Mouse (Mus musculus) MEL (cell line): ENCODE measurements around the gene Bbs7. TPM values are rescaled to one million over a fixed set of nuclear protein-coding genes. Genes with fewer than 3 reads are reported as not detected.

Experiments
- DNase-seq: peaks from one replicate; pipeline ENCODE4 v3.0.0; 2011; ENCODE audit warnings: low read depth, low spot score
- H3K27ac ChIP-seq: 2 replicates; pipeline ENCODE4 v1.5.1; 2012; ENCODE audit warnings: low read depth, mild to moderate bottlenecking, control low read depth, low read length, moderate library complexity; ENCODE audit not compliant: control insufficient read depth
- H3K27me3 ChIP-seq, 2 experiments: fragments of 150-350 bp in 1 of 2; sonication (generic) in 1 of 2; 2 replicates each; pipeline ENCODE4 v1.6.1; 2012; ENCODE audit warnings: low read length in 2 of 2, mild to moderate bottlenecking in 2 of 2, improper control_type of control experiment in 1 of 2, moderate library complexity in 1 of 2; ENCODE audit not compliant: insufficient read depth in 2 of 2, control insufficient read depth in 1 of 2
- H3K36me3 ChIP-seq, 2 experiments: 2 replicates each; pipeline ENCODE4 v1.6.1; 2012 to 2014; ENCODE audit warnings: low read length in 2 of 2, improper control_type of control experiment in 1 of 2, inconsistent platforms in 1 of 2, mild to moderate bottlenecking in 1 of 2; ENCODE audit not compliant: insufficient read depth in 2 of 2, control insufficient read depth in 1 of 2
- H3K4me1 ChIP-seq, 2 experiments: fragments of 150-350 bp in 1 of 2; sonication (generic) in 1 of 2; 2 replicates each; pipeline ENCODE4 v1.6.1; 2012; ENCODE audit warnings: low read length in 2 of 2, improper control_type of control experiment in 1 of 2, mild to moderate bottlenecking in 1 of 2; ENCODE audit not compliant: insufficient read depth in 2 of 2, control insufficient read depth in 1 of 2
- H3K4me3 ChIP-seq, 2 experiments: fragments of 150-350 bp in 1 of 2; sonication (generic) in 1 of 2; 2 replicates each; pipeline ENCODE4 v1.5.1; 2012; ENCODE audit warnings: low read depth in 2 of 2, low read length in 2 of 2, mild to moderate bottlenecking in 2 of 2, moderate library complexity in 2 of 2, control low read depth in 1 of 2, improper control_type of control experiment in 1 of 2; ENCODE audit not compliant: control insufficient read depth in 1 of 2, insufficient read depth in 1 of 2
- H3K79me2 ChIP-seq: 2 replicates; pipeline ENCODE4 v1.6.1; 2012; ENCODE audit warnings: mild to moderate bottlenecking, low read length, moderate library complexity; ENCODE audit not compliant: control insufficient read depth, poor library complexity, insufficient read depth
- H3K9ac ChIP-seq: 2 replicates; pipeline ENCODE4 v1.6.1; 2012; ENCODE audit warnings: low read depth, mild to moderate bottlenecking, control low read depth, low read length, moderate library complexity; ENCODE audit not compliant: control insufficient read depth, poor library complexity, severe bottlenecking
- H3K9me3 ChIP-seq: fragments of 150-350 bp; sonication (generic); replicated peaks from 2 replicates; pipeline ENCODE4 v1.6.1; 2012; ENCODE audit warnings: mild to moderate bottlenecking, low read length, improper control_type of control experiment, moderate library complexity; ENCODE audit not compliant: insufficient read depth
- BHLHE40 ChIP-seq: IDR thresholded peaks from 2 replicates; pipeline ENCODE4 v1.6.1; 2012; ENCODE audit warnings: low read depth, mild to moderate bottlenecking, inconsistent platforms, low read length, improper control_type of control experiment, borderline replicate concordance
- CHD1 ChIP-seq: IDR thresholded peaks from 2 replicates; pipeline ENCODE4 v1.6.1; 2012; ENCODE audit warnings: low read depth, mild to moderate bottlenecking, inconsistent platforms, low read length, improper control_type of control experiment
- CHD2 ChIP-seq: IDR thresholded peaks from 2 replicates; pipeline ENCODE4 v1.6.1; 2011; ENCODE audit warnings: low read length, improper control_type of control experiment
- CTCF ChIP-seq, 3 experiments: IDR thresholded peaks in 2 of 3; conservative IDR thresholded peaks in 1 of 3; 2 replicates each; pipeline ENCODE4 v1.5.1; 2011 to 2012; ENCODE audit warnings: low read length in 3 of 3, low read depth in 2 of 3, mild to moderate bottlenecking in 2 of 3, improper control_type of control experiment in 1 of 3, inconsistent platforms in 1 of 3, mixed read lengths in 1 of 3, moderate library complexity in 1 of 3; ENCODE audit not compliant: control insufficient read depth in 1 of 3, insufficient read depth in 1 of 3, poor library complexity in 1 of 3, severe bottlenecking in 1 of 3
- E2F4 ChIP-seq: IDR thresholded peaks from 2 replicates; pipeline ENCODE4 v1.6.1; 2011; ENCODE audit warnings: low read depth, low read length, improper control_type of control experiment, borderline replicate concordance
- ELF1 ChIP-seq: IDR thresholded peaks from 2 replicates; pipeline ENCODE4 v1.6.1; 2014; ENCODE audit warnings: low read depth, mild to moderate bottlenecking, inconsistent platforms, low read length, improper control_type of control experiment, moderate library complexity
- EP300 ChIP-seq, 2 experiments: IDR thresholded peaks; 2 replicates each; pipeline ENCODE4 v1.6.1; 2011; ENCODE audit warnings: improper control_type of control experiment in 2 of 2, low read length in 2 of 2, low read depth in 1 of 2, mild to moderate bottlenecking in 1 of 2
- ETS1 ChIP-seq: IDR thresholded peaks from 2 replicates; pipeline ENCODE4 v1.6.1; 2012; ENCODE audit warnings: low read depth, mild to moderate bottlenecking, inconsistent platforms, low read length, improper control_type of control experiment, moderate library complexity
- HCFC1 ChIP-seq: IDR thresholded peaks from 2 replicates; pipeline ENCODE4 v1.6.1; 2012; ENCODE audit warnings: low read depth, mild to moderate bottlenecking, inconsistent platforms, low read length, improper control_type of control experiment, moderate library complexity
- JUND ChIP-seq: IDR thresholded peaks from 2 replicates; pipeline ENCODE4 v1.6.1; 2011; ENCODE audit warnings: low read depth, mild to moderate bottlenecking, improper control_type of control experiment, low read length
- KAT2A ChIP-seq: conservative IDR thresholded peaks from 2 replicates; pipeline ENCODE4 v1.6.1; 2012; ENCODE audit warnings: low read depth, low read length, improper control_type of control experiment, inconsistent platforms
- MAFK ChIP-seq: IDR thresholded peaks from 2 replicates; pipeline ENCODE4 v1.6.1; 2011; ENCODE audit warnings: low read depth, mild to moderate bottlenecking, low read length, improper control_type of control experiment, borderline replicate concordance
- MEF2A ChIP-seq: IDR thresholded peaks from 2 replicates; pipeline ENCODE4 v1.6.1; 2014; ENCODE audit warnings: low read depth, mild to moderate bottlenecking, inconsistent platforms, low read length, improper control_type of control experiment; ENCODE audit not compliant: poor library complexity, insufficient replicate concordance, severe bottlenecking; ENCODE audit errors: extremely low read depth
- MYB ChIP-seq: IDR thresholded peaks from 2 replicates; pipeline ENCODE4 v1.6.1; 2011; ENCODE audit warnings: mild to moderate bottlenecking, low read depth, low read length, improper control_type of control experiment
- MYC ChIP-seq: IDR thresholded peaks from 2 replicates; pipeline ENCODE4 v1.6.1; 2011; ENCODE audit warnings: low read depth, mild to moderate bottlenecking, low read length, improper control_type of control experiment, moderate library complexity
- NELFE ChIP-seq: IDR thresholded peaks from 2 replicates; pipeline ENCODE4 v1.6.1; 2011; ENCODE audit warnings: low read depth, low read length, improper control_type of control experiment
- NRF1 ChIP-seq: IDR thresholded peaks from 2 replicates; pipeline ENCODE4 v1.6.1; 2014; ENCODE audit warnings: low read depth, mild to moderate bottlenecking, inconsistent platforms, low read length, improper control_type of control experiment, moderate library complexity; ENCODE audit not compliant: poor library complexity, insufficient read depth, severe bottlenecking
- POLR2A ChIP-seq, 2 experiments: IDR thresholded peaks; 2 replicates each; pipeline ENCODE4 v1.6.1; 2011 to 2012; ENCODE audit warnings: low read length in 2 of 2, mild to moderate bottlenecking in 2 of 2, control low read depth in 1 of 2, improper control_type of control experiment in 1 of 2, low read depth in 1 of 2, moderate library complexity in 1 of 2; ENCODE audit not compliant: control insufficient read depth in 1 of 2, insufficient read depth in 1 of 2, poor library complexity in 1 of 2
- POLR2AphosphoS2 ChIP-seq: IDR thresholded peaks from 2 replicates; pipeline ENCODE4 v1.6.1; 2011; ENCODE audit warnings: low read length, improper control_type of control experiment
- POLR2AphosphoS5 ChIP-seq: IDR thresholded peaks from 2 replicates; pipeline ENCODE4 v1.6.1; 2012; ENCODE audit warnings: low read depth, borderline replicate concordance, mild to moderate bottlenecking, inconsistent platforms, low read length, moderate library complexity, mixed read lengths
- RAD21 ChIP-seq: IDR thresholded peaks from 2 replicates; pipeline ENCODE4 v1.6.1; 2011; ENCODE audit warnings: mild to moderate bottlenecking, low read depth, low read length, improper control_type of control experiment
- SIN3A ChIP-seq: IDR thresholded peaks from 2 replicates; pipeline ENCODE4 v1.6.1; 2012; ENCODE audit warnings: low read length, improper control_type of control experiment, inconsistent platforms
- TAL1 ChIP-seq: IDR thresholded peaks from 2 replicates; pipeline ENCODE4 v1.6.1; 2012; ENCODE audit warnings: mild to moderate bottlenecking, inconsistent platforms, low read length, moderate library complexity, mixed read lengths
- TBP ChIP-seq: IDR thresholded peaks from 2 replicates; pipeline ENCODE4 v1.8.0; 2011; ENCODE audit warnings: low read depth, low read length, improper control_type of control experiment
- UBTF ChIP-seq: IDR thresholded peaks from 2 replicates; pipeline ENCODE4 v1.6.1; 2012; ENCODE audit warnings: low read depth, mild to moderate bottlenecking, inconsistent platforms, low read length, improper control_type of control experiment, moderate library complexity, borderline replicate concordance; ENCODE audit not compliant: insufficient read depth
- USF1 ChIP-seq: IDR thresholded peaks from 2 replicates; pipeline ENCODE4 v1.6.1; 2014; ENCODE audit warnings: low read depth, mild to moderate bottlenecking, inconsistent platforms, low read length, improper control_type of control experiment, moderate library complexity
- USF2 ChIP-seq, 2 experiments: IDR thresholded peaks; 2 replicates each; pipeline ENCODE4 v1.6.1; 2011 to 2012; ENCODE audit warnings: improper control_type of control experiment in 2 of 2, low read length in 2 of 2, borderline replicate concordance in 1 of 2, inconsistent platforms in 1 of 2, low read depth in 1 of 2, mild to moderate bottlenecking in 1 of 2; ENCODE audit not compliant: insufficient read depth in 1 of 2
- ZC3H11A ChIP-seq: IDR thresholded peaks from 2 replicates; pipeline ENCODE4 v1.6.1; 2012; ENCODE audit warnings: low read depth, mild to moderate bottlenecking, inconsistent platforms, low read length, improper control_type of control experiment
- ZMIZ1 ChIP-seq: IDR thresholded peaks from 2 replicates; pipeline ENCODE4 v1.6.1; 2012; ENCODE audit warnings: low read depth, mild to moderate bottlenecking, inconsistent platforms, low read length, improper control_type of control experiment, moderate library complexity
- ZNF384 ChIP-seq: IDR thresholded peaks from 2 replicates; pipeline ENCODE4 v1.6.1; 2012; ENCODE audit warnings: low read depth, mild to moderate bottlenecking, inconsistent platforms, low read length, improper control_type of control experiment
- polyA plus RNA-seq, 2 experiments: library from polyadenylated mRNA; stranded (reverse) in 1 of 2; unstranded in 1 of 2; fragments of >175 nt in 1 of 2; fragments of >200 nt in 1 of 2; gene quantifications; 2 replicates each; pipeline versions ENCODE4 v1.2.1 to v1.2.4; 2012; ENCODE audit warnings: low replicate concordance in 2 of 2, low read depth in 1 of 2; ENCODE audit not compliant: insufficient read length in 2 of 2, insufficient read depth in 1 of 2, missing spikeins in 1 of 2
- total RNA-seq: library from RNA; depleted of rRNA; stranded (reverse); fragments of 300-350 nt; gene quantifications from 2 replicates; pipeline ENCODE4 v1.2.3, GENCODE M21; 2012

The Bbs7 gene
- total and polyA plus RNA-seq, 3 experiments: not detected

- no peaks in the 10 kb centered on the region for H3K4me1 ChIP-seq
- H3K36me3 ChIP-seq: peaks cover 0 to 20% of the 10 kb centered on the region in 2 experiments; a peak in 3 of 4 replicates
- H3K9me3 ChIP-seq: no peaks in the 10 kb centered on the region
- no peak overlapping the region for H3K27ac ChIP-seq
- TF ChIP-seq CHD2 (peak; percentile 16; the same call in 1 of the 2 replicates), HCFC1 (no peak), SIN3A (no peak), MYB (no peak), UBTF (no peak), KAT2A (no peak), ETS1 (no peak), BHLHE40 (no peak), E2F4 (no peak), NELFE (no peak), MAFK (no peak), POLR2AphosphoS5 (no peak), MEF2A (no peak), TBP (no peak), USF1 (no peak), POLR2AphosphoS2 (peak; percentile 54; the same call in 1 of the 2 replicates), TAL1 (no peak), CTCF (IDR thresholded peaks at IDR 0.05 in 2 of 3, conservative IDR thresholded peaks at IDR 0.05 in 1 of 3; ENCODE audit: control insufficient read depth in 1 of 3, insufficient read depth in 1 of 3, low read depth in 2 of 3, low read length in 3 of 3, poor library complexity in 1 of 3, severe bottlenecking in 1 of 3) (peak in 1 of 3 experiments; percentile 32; a peak in 1 of 6 replicates), NRF1 (no peak), ZMIZ1 (0 out of 2 replicates have a peak, but pooled peaks have one; percentile 28), ZC3H11A (no peak), MYC (no peak), RAD21 (no peak), USF2 (IDR thresholded peaks at IDR 0.05; ENCODE audit: borderline replicate concordance in 1 of 2, insufficient read depth in 1 of 2, low read depth in 1 of 2, low read length in 2 of 2) (no peak), ELF1 (no peak), EP300 (IDR thresholded peaks at IDR 0.05; ENCODE audit: low read depth in 1 of 2, low read length in 2 of 2) (no peak), JUND (no peak), POLR2A (IDR thresholded peaks at IDR 0.05; ENCODE audit: control insufficient read depth in 1 of 2, insufficient read depth in 1 of 2, low read depth in 1 of 2, low read length in 2 of 2, poor library complexity in 1 of 2) (no peak), CHD1 (no peak), ZNF384 (no peak)
- H3K27me3 ChIP-seq: no peaks in the 10 kb centered on the region
- DNase-seq: no peak
- peaks cover 4% of the 10 kb centered on the region; the same call in 1 of the 2 replicates for H3K79me2 ChIP-seq
- H3K9ac ChIP-seq: no peak overlapping the region
- no peak overlapping the region for H3K4me3 ChIP-seq
These were observed 49.6 kb downstream of the Bbs7 start for GRCm38 (mm10) chr3:36563666-36564065.
